26 mouse cellular contexts compared by ENCODE assay signal in genomic region chr4:76319874-76320273, GRCm38 (mm10).
DNase-seq lines count a peak whose midpoint lies in the region; ATAC-seq and TF ChIP-seq lines count a peak whose summit lies in the region.
"Had no signal": no experiment of that assay in that cellular context is flagged by ENCODE, and none has a peak within 500 bp of the region (broad histone marks: within the 10 kb centered on the region; RNA-seq: fewer than 3 reads in every experiment).

No protein-coding gene starts in this region.

- 37% methylated on average over 4 of the region's 4 CpGs for WGBS in kidney, embryonic 15.5 days
- WGBS in lung, embryonic 14.5 days, result 29% methylated on average over 4 of the region's 4 CpGs
- 65% methylated on average over 4 of the region's 4 CpGs for WGBS in embryonic facial prominence, embryonic 15.5 days
- WGBS in intestine, embryonic 15.5 days, result 34% methylated on average over 4 of the region's 4 CpGs

- H3K4me2 ChIP-seq in kidney, embryonic 15.5 days, result no peak overlapping the region
- no peak overlapping the region for H3K4me2 ChIP-seq in lung, embryonic 14.5 days
- H3K4me2 ChIP-seq in embryonic facial prominence, embryonic 15.5 days (replicated peaks), result no peak overlapping the region
- H3K4me2 ChIP-seq in intestine, embryonic 15.5 days (replicated peaks), result no peak overlapping the region
- H3K4me2 ChIP-seq: forebrain, embryonic 15.5 days; heart, embryonic 12.5 days; hindbrain, embryonic 14.5 days; midbrain, embryonic 11.5 days; neural tube, embryonic 13.5 days had no signal

- no peak overlapping the region for H3K4me3 ChIP-seq in kidney, embryonic 15.5 days (replicated peaks)
- H3K4me3 ChIP-seq in lung, embryonic 14.5 days (ENCODE audit: low read depth, low read length), result no peak overlapping the region
- no peak overlapping the region for H3K4me3 ChIP-seq in embryonic facial prominence, embryonic 15.5 days (replicated peaks)
- no peak overlapping the region for H3K4me3 ChIP-seq in intestine, embryonic 15.5 days (replicated peaks)
- H3K4me3 ChIP-seq: forebrain, embryonic 10.5 days; forebrain, embryonic 15.5 days; gastrocnemius, adult 2 months; heart, adult 2 months; heart, embryonic 12.5 days; neural tube, embryonic 13.5 days had no signal

- no peaks in the 10 kb centered on the region for H3K27me3 ChIP-seq in kidney, embryonic 15.5 days
- no peaks in the 10 kb centered on the region for H3K27me3 ChIP-seq in lung, embryonic 14.5 days (ENCODE audit: insufficient read depth, low read length)
- no peaks in the 10 kb centered on the region for H3K27me3 ChIP-seq in embryonic facial prominence, embryonic 15.5 days
- no peaks in the 10 kb centered on the region for H3K27me3 ChIP-seq in intestine, embryonic 15.5 days (replicated peaks)
- H3K27me3 ChIP-seq: CH12.LX; forebrain, embryonic 15.5 days; heart, embryonic 12.5 days; neural tube, embryonic 13.5 days had no signal

- H3K9ac ChIP-seq in kidney, embryonic 15.5 days, result no peak overlapping the region
- no peak overlapping the region for H3K9ac ChIP-seq in lung, embryonic 14.5 days
- H3K9ac ChIP-seq in embryonic facial prominence, embryonic 15.5 days, result no peak overlapping the region
- H3K9ac ChIP-seq in intestine, embryonic 15.5 days, result no peak overlapping the region
- H3K9ac ChIP-seq: forebrain, embryonic 15.5 days; heart, embryonic 12.5 days; hindbrain, embryonic 14.5 days; liver, embryonic 14.5 days; neural tube, embryonic 13.5 days had no signal

- no peak overlapping the region for H3K27ac ChIP-seq in kidney, embryonic 15.5 days
- H3K27ac ChIP-seq in lung, embryonic 14.5 days (ENCODE audit: low read depth), result no peak overlapping the region
- H3K27ac ChIP-seq in embryonic facial prominence, embryonic 15.5 days (replicated peaks), result no peak overlapping the region; the same call in 1 of the 2 replicates
- no peak overlapping the region for H3K27ac ChIP-seq in intestine, embryonic 15.5 days
- H3K27ac ChIP-seq: forebrain, embryonic 10.5 days; forebrain, embryonic 15.5 days; gastrocnemius, adult 2 months; heart, adult 2 months; hindbrain, embryonic 14.5 days; liver, embryonic 14.5 days; neural tube, embryonic 13.5 days had no signal

- peak; percentile 64; the same call in 1 of the 2 replicates for ATAC-seq in kidney, embryonic 15.5 days (replicated peaks; ENCODE audit: low FRiP score)
- ATAC-seq in lung, embryonic 14.5 days (ENCODE audit: insufficient read depth), result peak; percentile 86
- peak; percentile 43; the same call in 1 of the 2 replicates for ATAC-seq in embryonic facial prominence, embryonic 15.5 days (ENCODE audit: insufficient number of reproducible peaks, low FRiP score, low TSS enrichment, low read depth)
- peak; percentile 43; the same call in 1 of the 2 replicates for ATAC-seq in intestine, embryonic 15.5 days
- ATAC-seq: forebrain, embryonic 15.5 days had no signal

- no peak for DNase-seq in kidney, postnatal 14 days
- DNase-seq in lung, embryonic 14.5 days, result peak; percentile 63
- no peak for DNase-seq in lung, postnatal 4 days
- no peak for DNase-seq in adrenal gland, postnatal 36 days
- no peak for DNase-seq in frontal cortex, postnatal 25 days (ENCODE audit: low spot score in 2 of 2)
- DNase-seq: adrenal gland, adult 8-10 months; cerebellum, adult 8-10 months; cerebellum, postnatal 25 days; gastrocnemius, adult 2 months; gastrocnemius, postnatal 36 days; heart, adult 2 months; kidney, postnatal 36 days; liver; lung, postnatal 14 days; thymus, postnatal 14 days had no signal

- peaks cover 9% of the 10 kb centered on the region; the same call in 1 of the 2 replicates for H3K36me3 ChIP-seq in kidney, embryonic 15.5 days
- no peaks in the 10 kb centered on the region for H3K36me3 ChIP-seq in lung, embryonic 14.5 days (ENCODE audit: insufficient read depth)
- 0 out of 2 replicates have a peak, but pooled peaks cover 4% of the 10 kb centered on the region for H3K36me3 ChIP-seq in embryonic facial prominence, embryonic 15.5 days
- no peaks in the 10 kb centered on the region for H3K36me3 ChIP-seq in intestine, embryonic 15.5 days
- H3K36me3 ChIP-seq: forebrain, embryonic 10.5 days; forebrain, embryonic 15.5 days; heart, embryonic 12.5 days; neural tube, embryonic 13.5 days had no signal

- no peak for TF ChIP-seq CTCF in lung, embryonic 14.5 days (IDR thresholded peaks at IDR 0.05; ENCODE audit: low read depth)

- H3K4me1 ChIP-seq in kidney, embryonic 15.5 days, result peaks cover 11% of the 10 kb centered on the region; the same call in 1 of the 2 replicates
- H3K4me1 ChIP-seq in lung, embryonic 14.5 days (ENCODE audit: insufficient read depth), result peaks cover 14% of the 10 kb centered on the region
- peaks cover 12% of the 10 kb centered on the region for H3K4me1 ChIP-seq in embryonic facial prominence, embryonic 15.5 days
- H3K4me1 ChIP-seq in intestine, embryonic 15.5 days (replicated peaks), result no peaks in the 10 kb centered on the region
- H3K4me1 ChIP-seq: forebrain, embryonic 10.5 days had no signal

- H3K9me3 ChIP-seq in kidney, embryonic 15.5 days (replicated peaks), result no peaks in the 10 kb centered on the region
- no peaks in the 10 kb centered on the region for H3K9me3 ChIP-seq in lung, embryonic 14.5 days (ENCODE audit: low read depth, low read length)
- H3K9me3 ChIP-seq in embryonic facial prominence, embryonic 15.5 days (replicated peaks), result no peaks in the 10 kb centered on the region
- H3K9me3 ChIP-seq in intestine, embryonic 15.5 days, result no peaks in the 10 kb centered on the region
- H3K9me3 ChIP-seq: forebrain, embryonic 10.5 days; forebrain, embryonic 15.5 days; heart, embryonic 12.5 days; neural tube, embryonic 13.5 days had no signal
